Mouse (Mus musculus) forebrain, embryonic 14.5 days (tissue): Measurements from ENCODE around the gene Bud13. TPM values are rescaled to one million over a fixed set of nuclear protein-coding genes. Genes with fewer than 3 reads are reported as not detected.
"Not testable (repeated sequence)": the region's sequence is repeated elsewhere in the genome, so short reads cannot be mapped to it uniquely, and the experiment has no call there.

Experiments used
- ATAC-seq: fragments of 200-750 bp; cut with Nextera tagmentation; 2 replicates; pipeline ENCODE4 v1.8.0; 2017; ENCODE audit warnings: mild to moderate bottlenecking, moderate library complexity
- DNase-seq: peaks from one replicate; pipeline ENCODE4 v3.0.0-alpha.2; 2015; ENCODE audit warnings: low spot score
- H3K27ac ChIP-seq: fragments of 300-500 bp; sonication (generic); 2 replicates; pipeline ENCODE4 v1.5.1; 2014; ENCODE audit warnings: low read depth, mild to moderate bottlenecking, control low read depth, low read length, moderate library complexity
- H3K27me3 ChIP-seq: fragments of 300-500 bp; sonication (generic); replicated peaks from 2 replicates; pipeline ENCODE4 v1.6.1; 2014; ENCODE audit warnings: low read length, control low read depth, mixed read lengths; ENCODE audit not compliant: control insufficient read depth, insufficient read depth
- H3K36me3 ChIP-seq: fragments of 300-500 bp; sonication (generic); 2 replicates; pipeline ENCODE4 v1.6.1; 2014; ENCODE audit warnings: low read length, control low read depth; ENCODE audit not compliant: control insufficient read depth, insufficient read depth
- H3K4me1 ChIP-seq: fragments of 300-500 bp; sonication (generic); 2 replicates; pipeline ENCODE4 v1.6.1; 2014; ENCODE audit warnings: antibody characterized with exemption, low read length, control low read depth; ENCODE audit not compliant: control insufficient read depth, insufficient read depth
- H3K4me2 ChIP-seq: fragments of 300-500 bp; sonication (generic); 2 replicates; pipeline ENCODE4 v1.6.1; 2014; ENCODE audit warnings: mild to moderate bottlenecking, control low read depth, low read length
- H3K4me3 ChIP-seq: fragments of 300-500 bp; sonication (generic); 2 replicates; pipeline ENCODE4 v1.5.1; 2014; ENCODE audit warnings: low read depth, low read length, control low read depth
- H3K9ac ChIP-seq: fragments of 300-500 bp; sonication (generic); 2 replicates; pipeline ENCODE4 v1.6.1; 2014; ENCODE audit warnings: mild to moderate bottlenecking, low read length, control low read depth, moderate library complexity
- H3K9me3 ChIP-seq: fragments of 300-500 bp; sonication (generic); replicated peaks from 2 replicates; pipeline ENCODE4 v1.6.1; 2016; ENCODE audit warnings: low read length, control low read depth, mixed read lengths; ENCODE audit not compliant: control insufficient read depth
- WGBS: fragments of 180-500 bp; shearing (Covaris S2); extraction: QIAGEN DNeasy Blood & Tissue Kit; methylation state at CpG from one replicate; pipeline ENCODE4 v1.1.7; 2014; 5-methylcytosine and 5-hydroxymethylcytosine counted together
- polyA plus RNA-seq: library from polyadenylated mRNA; unstranded; fragments of >200 nt; fragmentation: Nextera tagmentation; extraction: Ambion mirVana; gene quantifications from 2 replicates; pipeline ENCODE4 v1.2.1, GENCODE M21; 2014

Gene Bud13
- polyA plus RNA-seq, 1 experiment from 2014 or later = 14.9 TPM

- H3K4me3 ChIP-seq = no peak overlapping the region
- peak; percentile 72 for DNase-seq
- H3K9me3 ChIP-seq = 0 out of 2 replicates have a peak, but pooled peaks cover 2% of the 10 kb centered on the region
- no peaks in the 10 kb centered on the region for H3K27me3 ChIP-seq
- WGBS = 2% methylated on average over 5 of the region's 5 CpGs
- 0 out of 2 replicates have a peak overlapping the region, but pooled peaks have one; percentile 16 for H3K27ac ChIP-seq
- peaks cover 20% of the 10 kb centered on the region for H3K4me1 ChIP-seq
- H3K9ac ChIP-seq = no peak overlapping the region
- peak; percentile 57; the same call in 1 of the 2 replicates for ATAC-seq
- no peaks in the 10 kb centered on the region for H3K36me3 ChIP-seq
- H3K4me2 ChIP-seq = peak overlapping the region; percentile 22
Observed at GRCm38 (mm10) chr9:46316388-46316787, 33.6 kb downstream of the Bud13 start.

DNA sequence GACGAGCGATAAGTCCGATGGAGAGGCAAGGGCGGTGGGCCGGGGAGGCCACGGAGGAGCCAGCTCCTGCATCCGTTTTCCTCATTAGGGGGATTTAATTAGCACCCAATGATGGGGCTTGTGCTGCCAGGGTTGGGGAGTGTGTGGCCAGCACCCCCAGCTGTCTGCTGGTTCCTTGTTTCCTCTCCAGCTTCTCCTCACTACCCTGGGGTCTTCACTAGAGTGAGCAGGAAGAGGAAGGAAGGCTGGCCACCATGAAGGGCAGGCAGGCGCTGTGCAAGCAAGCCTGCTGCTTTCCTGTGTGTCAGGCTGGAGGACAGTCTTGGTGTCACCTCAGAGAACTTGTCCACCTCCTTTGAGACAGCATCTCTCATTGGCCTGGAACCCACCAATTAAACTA, 34.1 kb downstream of the Bud13 start:
- 15% methylated on average over 8 of the region's 8 CpGs for WGBS
- no peaks in the 10 kb centered on the region for H3K36me3 ChIP-seq
- H3K9me3 ChIP-seq = 0 out of 2 replicates have a peak, but pooled peaks cover 2% of the 10 kb centered on the region
- H3K4me2 ChIP-seq = 0 out of 2 replicates have a peak overlapping the region, but pooled peaks have one; percentile 1
- DNase-seq (peak; percentile 60), ATAC-seq (peak; percentile 47; the same call in 1 of the 2 replicates)
- peak overlapping the region; percentile 33; the same call in 1 of the 2 replicates for H3K27ac ChIP-seq
- no peaks in the 10 kb centered on the region for H3K27me3 ChIP-seq
- H3K9ac ChIP-seq = no peak overlapping the region
- peaks cover 20% of the 10 kb centered on the region for H3K4me1 ChIP-seq
- no peak overlapping the region for H3K4me3 ChIP-seq

DNA sequence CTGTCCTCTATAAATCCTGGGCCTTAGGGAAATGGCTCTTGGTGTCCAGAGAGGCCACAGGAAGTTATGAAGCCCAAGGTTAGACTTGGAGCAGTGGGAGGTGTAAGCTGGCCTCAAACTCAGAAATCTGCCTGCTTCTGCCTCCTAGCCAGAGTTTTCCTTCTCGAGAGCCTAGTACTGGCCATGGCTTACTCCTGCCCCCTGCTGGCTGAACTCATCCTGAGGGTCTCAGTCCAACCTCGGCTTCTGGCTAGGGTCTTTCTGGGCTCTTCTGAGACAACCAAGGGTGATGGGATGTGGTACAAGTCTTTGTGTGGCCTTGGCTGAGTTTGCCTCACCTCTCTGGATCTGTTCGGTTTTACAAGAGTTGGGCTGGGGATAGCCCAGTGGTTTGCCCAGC, 35.1 kb downstream of the Bud13 start:
- no peak overlapping the region for H3K4me2 ChIP-seq
- H3K4me1 ChIP-seq = peaks cover 20% of the 10 kb centered on the region
- no peak overlapping the region for H3K4me3 ChIP-seq
- ATAC-seq (no peak), DNase-seq (no peak)
- H3K36me3 ChIP-seq = no peaks in the 10 kb centered on the region
- H3K27ac ChIP-seq = no peak overlapping the region
- 92% methylated on average over 3 of the region's 3 CpGs for WGBS
- no peaks in the 10 kb centered on the region for H3K27me3 ChIP-seq
- H3K9me3 ChIP-seq = 0 out of 2 replicates have a peak, but pooled peaks cover 2% of the 10 kb centered on the region
- H3K9ac ChIP-seq = no peak overlapping the region

- WGBS = 87% methylated on average over 6 of the region's 6 CpGs
- not testable (repeated sequence) for H3K27me3 ChIP-seq, ATAC-seq, H3K9ac ChIP-seq, H3K4me2 ChIP-seq, H3K36me3 ChIP-seq, H3K9me3 ChIP-seq, DNase-seq, H3K27ac ChIP-seq, H3K4me3 ChIP-seq
- H3K4me1 ChIP-seq = peaks cover 20% of the 10 kb centered on the region
Observed at GRCm38 (mm10) chr9:46319886-46320285, 37.1 kb downstream of the Bud13 start, which contains the start of gene 4931429L15Rik. 4931429L15Rik (minus strand) TSS chr9:46319986.

GRCm38 (mm10) chr9:46320461-46320860, 37.7 kb downstream of the Bud13 start:
- DNase-seq (no peak), ATAC-seq (no peak)
- peaks cover 17% of the 10 kb centered on the region for H3K4me1 ChIP-seq
- 0 out of 2 replicates have a peak, but pooled peaks cover 2% of the 10 kb centered on the region for H3K9me3 ChIP-seq
- no peak overlapping the region for H3K27ac ChIP-seq
- no peaks in the 10 kb centered on the region for H3K36me3 ChIP-seq
- no peak overlapping the region for H3K9ac ChIP-seq
- H3K4me3 ChIP-seq = no peak overlapping the region
- no peaks in the 10 kb centered on the region for H3K27me3 ChIP-seq
- no peak overlapping the region for H3K4me2 ChIP-seq
- WGBS = 90% methylated on average over 2 of the region's 2 CpGs

DNA sequence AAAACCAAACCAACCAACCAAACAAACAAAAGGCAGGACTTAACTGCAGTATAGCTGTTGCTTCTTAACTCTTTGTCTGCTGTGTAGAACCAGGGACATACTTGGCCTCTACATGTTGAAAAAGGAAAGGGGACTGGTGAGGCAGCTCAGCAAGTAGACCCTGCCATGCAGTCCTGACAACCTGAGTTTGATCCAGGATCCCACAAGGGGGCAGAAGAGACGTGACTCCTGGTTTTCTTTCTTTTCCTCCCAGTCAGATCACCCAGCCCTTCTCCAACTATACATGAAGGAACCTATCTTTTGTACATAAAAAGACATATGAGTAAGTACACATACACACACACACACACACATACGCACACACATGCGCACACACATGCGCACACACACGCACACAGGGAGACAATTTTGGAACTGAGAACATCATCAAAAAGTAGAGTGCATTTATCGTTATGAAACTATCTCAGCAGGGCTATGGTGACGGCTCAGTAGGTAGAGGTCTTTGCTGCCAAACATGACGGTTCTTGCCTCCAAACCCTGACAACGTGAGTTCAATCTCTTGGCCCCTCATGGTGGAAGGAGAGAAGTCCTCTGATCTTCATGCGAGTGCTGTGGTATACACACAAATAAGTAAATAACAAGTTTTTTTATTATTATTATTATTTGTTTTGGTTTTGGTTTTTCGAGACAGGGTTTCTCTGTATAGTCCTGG, 44.0 kb downstream of the Bud13 start:
- Histone ChIP-seq H3K4me1 (peaks cover 14% of the 10 kb centered on the region; the same call in 1 of the 2 replicates), H3K36me3 (no peaks in the 10 kb centered on the region), H3K9me3 (no peaks in the 10 kb centered on the region), H3K27me3 (no peaks in the 10 kb centered on the region), H3K4me3 (no peak overlapping the region), H3K27ac (no peak overlapping the region), H3K4me2 (no peak overlapping the region), H3K9ac (no peak overlapping the region)
- 90% methylated on average over 11 of the region's 11 CpGs for WGBS
- DNase-seq (no peak), ATAC-seq (no peak)

GRCm38 (mm10) chr9:46327706-46328571, 45.1 kb downstream of the Bud13 start:
- Histone ChIP-seq H3K9me3 (no peaks in the 10 kb centered on the region), H3K27ac (peak overlapping the region; percentile 83), H3K36me3 (no peaks in the 10 kb centered on the region), H3K4me3 (no peak overlapping the region), H3K9ac (peak overlapping the region; percentile 60), H3K27me3 (no peaks in the 10 kb centered on the region), H3K4me2 (peak overlapping the region; percentile 50), H3K4me1 (peaks cover 14% of the 10 kb centered on the region; the same call in 1 of the 2 replicates)
- peak; percentile 30 for ATAC-seq
- DNase-seq = peak; percentile 62
- WGBS = 38% methylated on average over 25 of the region's 25 CpGs

GRCm38 (mm10) chr9:46328572-46329249, 45.9 kb downstream of the Bud13 start:
- H3K9me3 ChIP-seq = no peaks in the 10 kb centered on the region
- no peaks in the 10 kb centered on the region for H3K27me3 ChIP-seq
- peak; percentile 90 for DNase-seq
- H3K36me3 ChIP-seq = no peaks in the 10 kb centered on the region
- peak; percentile 89 for ATAC-seq
- H3K4me3 ChIP-seq = peak overlapping the region; percentile 11
- peak overlapping the region; percentile 83 for H3K27ac ChIP-seq
- 1% methylated on average over 30 of the region's 30 CpGs for whole genome bisulfite sequencing
- peak overlapping the region; percentile 50 for H3K4me2 ChIP-seq
- peaks cover 14% of the 10 kb centered on the region; the same call in 1 of the 2 replicates for H3K4me1 ChIP-seq
- H3K9ac ChIP-seq = peak overlapping the region; percentile 60
